Mouse (Mus musculus) brain, embryonic 14.5 days (tissue): ENCODE measurements around the gene Il16.

Experiments used
- CTCF ChIP-seq: fragments of 200-500 bp; IDR thresholded peaks from 2 replicates; pipeline ENCODE4 v1.5.1; 2012; ENCODE audit warnings: inconsistent platforms, mild to moderate bottlenecking, moderate library complexity, borderline replicate concordance; ENCODE audit not compliant: insufficient read depth, insufficient read length; ENCODE audit errors: extremely low read depth
- POLR2A ChIP-seq: fragments of 200-500 bp; IDR thresholded peaks from 2 replicates; pipeline ENCODE4 v1.6.1; 2012; ENCODE audit warnings: mild to moderate bottlenecking, inconsistent platforms, borderline replicate concordance; ENCODE audit not compliant: poor library complexity, insufficient read depth, insufficient read length, severe bottlenecking; ENCODE audit errors: extremely low read depth

GRCm38 (mm10) chr7:83643581-83643980 lies 101.9 kb downstream of the Il16 start:
- TF ChIP-seq POLR2A = no peak
- no peak for TF ChIP-seq CTCF
